Mouse (Mus musculus) thymus, adult 2 months (tissue): ENCODE measurements around the gene Atg7.

Experiments
- CTCF ChIP-seq: fragments of 200-500 bp; IDR thresholded peaks from 2 replicates; pipeline ENCODE4 v1.5.1; 2012; ENCODE audit warnings: mild to moderate bottlenecking, control low read depth, low read length, moderate library complexity, borderline replicate concordance; ENCODE audit not compliant: control insufficient read depth, poor library complexity, insufficient read depth; ENCODE audit errors: extremely low read depth
- POLR2A ChIP-seq: fragments of 200-500 bp; IDR thresholded peaks from 2 replicates; pipeline ENCODE4 v1.6.1; 2012; ENCODE audit warnings: mild to moderate bottlenecking, low read length, control low read depth, moderate library complexity; ENCODE audit not compliant: control insufficient read depth, poor library complexity, insufficient read depth; ENCODE audit errors: extremely low read depth

- TF ChIP-seq CTCF, result no peak
- no peak for TF ChIP-seq POLR2A
Observed at GRCm38 (mm10) chr6:114788663-114789062, 145.8 kb downstream of the Atg7 start.
